Mouse (Mus musculus) MEL (cell line): ENCODE measurements around the gene Olfr374.

ENCODE experiments used
- BHLHE40 ChIP-seq: IDR thresholded peaks from 2 replicates; pipeline ENCODE4 v1.6.1; 2012; ENCODE audit warnings: low read depth, mild to moderate bottlenecking, inconsistent platforms, low read length, improper control_type of control experiment, borderline replicate concordance
- CHD2 ChIP-seq: IDR thresholded peaks from 2 replicates; pipeline ENCODE4 v1.6.1; 2011; ENCODE audit warnings: low read length, improper control_type of control experiment
- CTCF ChIP-seq, 3 experiments: IDR thresholded peaks in 2 of 3; conservative IDR thresholded peaks in 1 of 3; 2 replicates each; pipeline ENCODE4 v1.5.1; 2011 to 2012; ENCODE audit warnings: low read length in 3 of 3, low read depth in 2 of 3, mild to moderate bottlenecking in 2 of 3, improper control_type of control experiment in 1 of 3, inconsistent platforms in 1 of 3, mixed read lengths in 1 of 3, moderate library complexity in 1 of 3; ENCODE audit not compliant: control insufficient read depth in 1 of 3, insufficient read depth in 1 of 3, poor library complexity in 1 of 3, severe bottlenecking in 1 of 3
- EP300 ChIP-seq, 2 experiments: IDR thresholded peaks; 2 replicates each; pipeline ENCODE4 v1.6.1; 2011; ENCODE audit warnings: improper control_type of control experiment in 2 of 2, low read length in 2 of 2, low read depth in 1 of 2, mild to moderate bottlenecking in 1 of 2
- ETS1 ChIP-seq: IDR thresholded peaks from 2 replicates; pipeline ENCODE4 v1.6.1; 2012; ENCODE audit warnings: low read depth, mild to moderate bottlenecking, inconsistent platforms, low read length, improper control_type of control experiment, moderate library complexity
- GATA1 ChIP-seq: IDR thresholded peaks from 2 replicates; pipeline ENCODE4 v1.6.1; 2011; ENCODE audit warnings: low read depth, low read length, improper control_type of control experiment
- MAX ChIP-seq: IDR thresholded peaks from 2 replicates; pipeline ENCODE4 v1.6.1; 2011; ENCODE audit warnings: low read length, improper control_type of control experiment
- MYB ChIP-seq: IDR thresholded peaks from 2 replicates; pipeline ENCODE4 v1.6.1; 2011; ENCODE audit warnings: mild to moderate bottlenecking, low read depth, low read length, improper control_type of control experiment
- NRF1 ChIP-seq: IDR thresholded peaks from 2 replicates; pipeline ENCODE4 v1.6.1; 2014; ENCODE audit warnings: low read depth, mild to moderate bottlenecking, inconsistent platforms, low read length, improper control_type of control experiment, moderate library complexity; ENCODE audit not compliant: poor library complexity, insufficient read depth, severe bottlenecking
- POLR2A ChIP-seq, 2 experiments: IDR thresholded peaks; 2 replicates each; pipeline ENCODE4 v1.6.1; 2011 to 2012; ENCODE audit warnings: low read length in 2 of 2, mild to moderate bottlenecking in 2 of 2, control low read depth in 1 of 2, improper control_type of control experiment in 1 of 2, low read depth in 1 of 2, moderate library complexity in 1 of 2; ENCODE audit not compliant: control insufficient read depth in 1 of 2, insufficient read depth in 1 of 2, poor library complexity in 1 of 2
- POLR2AphosphoS5 ChIP-seq: IDR thresholded peaks from 2 replicates; pipeline ENCODE4 v1.6.1; 2012; ENCODE audit warnings: low read depth, borderline replicate concordance, mild to moderate bottlenecking, inconsistent platforms, low read length, moderate library complexity, mixed read lengths
- UBTF ChIP-seq: IDR thresholded peaks from 2 replicates; pipeline ENCODE4 v1.6.1; 2012; ENCODE audit warnings: low read depth, mild to moderate bottlenecking, inconsistent platforms, low read length, improper control_type of control experiment, moderate library complexity, borderline replicate concordance; ENCODE audit not compliant: insufficient read depth
- USF2 ChIP-seq, 2 experiments: IDR thresholded peaks; 2 replicates each; pipeline ENCODE4 v1.6.1; 2011 to 2012; ENCODE audit warnings: improper control_type of control experiment in 2 of 2, low read length in 2 of 2, borderline replicate concordance in 1 of 2, inconsistent platforms in 1 of 2, low read depth in 1 of 2, mild to moderate bottlenecking in 1 of 2; ENCODE audit not compliant: insufficient read depth in 1 of 2
- ZNF384 ChIP-seq: IDR thresholded peaks from 2 replicates; pipeline ENCODE4 v1.6.1; 2012; ENCODE audit warnings: low read depth, mild to moderate bottlenecking, inconsistent platforms, low read length, improper control_type of control experiment

GRCm38 (mm10) chr8:72105165-72105564, 1.7 kb upstream of the Olfr374 start:
- TF ChIP-seq ZNF384 (no peak), MYB (no peak), EP300 (IDR thresholded peaks at IDR 0.05; ENCODE audit: low read depth in 1 of 2, low read length in 2 of 2) (no peak), CTCF (IDR thresholded peaks at IDR 0.05 in 2 of 3, conservative IDR thresholded peaks at IDR 0.05 in 1 of 3; ENCODE audit: control insufficient read depth in 1 of 3, insufficient read depth in 1 of 3, low read depth in 2 of 3, low read length in 3 of 3, poor library complexity in 1 of 3, severe bottlenecking in 1 of 3) (peak; percentile 38 to 53 (median 39)), ETS1 (no peak), CHD2 (no peak), MAX (no peak), USF2 (IDR thresholded peaks at IDR 0.05; ENCODE audit: borderline replicate concordance in 1 of 2, insufficient read depth in 1 of 2, low read depth in 1 of 2, low read length in 2 of 2) (no peak), NRF1 (no peak), UBTF (no peak), GATA1 (no peak), POLR2AphosphoS5 (no peak), POLR2A (IDR thresholded peaks at IDR 0.05; ENCODE audit: control insufficient read depth in 1 of 2, insufficient read depth in 1 of 2, low read depth in 1 of 2, low read length in 2 of 2, poor library complexity in 1 of 2) (no peak), BHLHE40 (no peak)
